Mouse (Mus musculus) hindbrain, postnatal 0 days (tissue): Measurements from ENCODE around the gene Mrpl34. TPM values are rescaled to one million over a fixed set of nuclear protein-coding genes. Genes with fewer than 3 reads are reported as not detected.

Experiments used
- ATAC-seq: fragments of 200-750 bp; cut with Nextera tagmentation; 2 replicates; pipeline ENCODE4 v1.8.0; 2017; ENCODE audit warnings: mild to moderate bottlenecking, moderate TSS enrichment, moderate library complexity
- DNase-seq: peaks from one replicate; pipeline ENCODE4 v3.0.0-alpha.2; 2015; ENCODE audit warnings: low spot score
- H3K27ac ChIP-seq: fragments of 300-500 bp; sonication (generic); 2 replicates; pipeline ENCODE4 v1.5.1; 2014; ENCODE audit warnings: mild to moderate bottlenecking
- H3K27me3 ChIP-seq: fragments of 300-500 bp; sonication (generic); 2 replicates; pipeline ENCODE4 v1.6.1; 2014; ENCODE audit warnings: low read length, mixed read lengths; ENCODE audit not compliant: insufficient read depth
- H3K36me3 ChIP-seq: fragments of 300-500 bp; sonication (generic); 2 replicates; pipeline ENCODE4 v1.6.1; 2014; ENCODE audit warnings: low read length, mixed read lengths; ENCODE audit not compliant: insufficient read depth
- H3K4me1 ChIP-seq: fragments of 300-500 bp; sonication (generic); 2 replicates; pipeline ENCODE4 v1.6.1; 2014; ENCODE audit warnings: antibody characterized with exemption, low read length, mixed read lengths; ENCODE audit not compliant: insufficient read depth
- H3K4me2 ChIP-seq: fragments of 300-500 bp; sonication (generic); 2 replicates; pipeline ENCODE4 v1.6.1; 2014; ENCODE audit warnings: low read depth, mild to moderate bottlenecking, low read length, moderate library complexity, mixed read lengths
- H3K4me3 ChIP-seq: fragments of 300-500 bp; sonication (generic); 2 replicates; pipeline ENCODE4 v1.5.1; 2014; ENCODE audit warnings: low read length
- H3K9ac ChIP-seq: fragments of 300-500 bp; sonication (generic); replicated peaks from 2 replicates; pipeline ENCODE4 v1.6.1; 2014; ENCODE audit warnings: mild to moderate bottlenecking, low read length, moderate library complexity, mixed read lengths
- H3K9me3 ChIP-seq: fragments of 300-500 bp; sonication (generic); 2 replicates; pipeline ENCODE4 v1.6.1; 2016; ENCODE audit warnings: low read length, mixed read lengths
- CTCF ChIP-seq: IDR thresholded peaks from 2 replicates; pipeline ENCODE4 v1.5.1; 2016; ENCODE audit warnings: antibody characterized with exemption, control low read depth, low read depth
- WGBS: fragments of 180-500 bp; shearing (Covaris S2); extraction: QIAGEN DNeasy Blood & Tissue Kit; methylation state at CpG from one replicate; pipeline ENCODE4 v1.1.7; 2014; 5-methylcytosine and 5-hydroxymethylcytosine counted together
- polyA plus RNA-seq: library from polyadenylated mRNA; unstranded; fragments of >200 nt; fragmentation: Nextera tagmentation; extraction: Ambion mirVana; gene quantifications from 2 replicates; pipeline ENCODE4 v1.2.1, GENCODE M21; 2015
- total RNA-seq: library from RNA; depleted of rRNA; stranded (reverse); fragments of >200 nt; gene quantifications from 2 replicates; pipeline ENCODE4 v1.2.3, GENCODE M21; 2014

The Mrpl34 gene
- total and polyA plus RNA-seq, 2 experiments from 2014 or later: 127 to 155 TPM

- Histone ChIP-seq H3K27ac (peak overlapping the region; percentile 69; the same call in 1 of the 2 replicates), H3K36me3 (peaks cover 13% of the 10 kb centered on the region; the same call in 1 of the 2 replicates), H3K4me2 (peak overlapping the region; percentile 92), H3K9ac (peak overlapping the region; percentile 69), H3K27me3 (no peaks in the 10 kb centered on the region), H3K4me3 (peak overlapping the region; percentile 67), H3K4me1 (peaks cover 12% of the 10 kb centered on the region), H3K9me3 (no peaks in the 10 kb centered on the region)
- DNase-seq (peak; percentile 96), ATAC-seq (peak; percentile 88)
- peak; percentile 38 for TF ChIP-seq CTCF
- 0% methylated on average over 22 of the region's 22 CpGs for whole genome bisulfite sequencing
Observed at GRCm38 (mm10) chr8:71488454-71488853, 23.7 kb downstream of the Mrpl34 start.

- peak; percentile 83 for TF ChIP-seq CTCF
- H3K36me3 ChIP-seq: peaks cover 19% of the 10 kb centered on the region; the same call in 1 of the 2 replicates
- no peaks in the 10 kb centered on the region for H3K9me3 ChIP-seq
- H3K4me1 ChIP-seq: no peaks in the 10 kb centered on the region
- peak; percentile 81 for ATAC-seq
- H3K4me2 ChIP-seq: peak overlapping the region; percentile 22; the same call in 1 of the 2 replicates
- no peak overlapping the region for H3K27ac ChIP-seq
- WGBS: 16% methylated on average over 16 of the region's 16 CpGs
- peak; percentile 92 for DNase-seq
- H3K4me3 ChIP-seq: no peak overlapping the region; the same call in 1 of the 2 replicates
- H3K27me3 ChIP-seq: no peaks in the 10 kb centered on the region
- no peak overlapping the region for H3K9ac ChIP-seq
Observed at GRCm38 (mm10) chr8:71495039-71495438, 30.3 kb downstream of the Mrpl34 start.

- Histone ChIP-seq H3K9ac (no peak overlapping the region), H3K4me2 (no peak overlapping the region), H3K4me1 (no peaks in the 10 kb centered on the region), H3K36me3 (peaks cover 19% of the 10 kb centered on the region; the same call in 1 of the 2 replicates), H3K4me3 (no peak overlapping the region), H3K27me3 (no peaks in the 10 kb centered on the region), H3K27ac (peak overlapping the region; percentile 38), H3K9me3 (no peaks in the 10 kb centered on the region)
- WGBS: 86% methylated on average over 5 of the region's 5 CpGs
- DNase-seq (no peak), ATAC-seq (no peak)
- no peak for TF ChIP-seq CTCF
Observed at GRCm38 (mm10) chr8:71495811-71496210, 31.1 kb downstream of the Mrpl34 start.

- no peak for ATAC-seq
- H3K9me3 ChIP-seq: no peaks in the 10 kb centered on the region
- peak; percentile 39 for DNase-seq
- H3K27me3 ChIP-seq: no peaks in the 10 kb centered on the region
- no peak for TF ChIP-seq CTCF
- H3K4me2 ChIP-seq: no peak overlapping the region
- H3K9ac ChIP-seq: no peak overlapping the region
- 31% methylated on average over 11 of the region's 11 CpGs for WGBS
- no peaks in the 10 kb centered on the region for H3K4me1 ChIP-seq
- peaks cover 19% of the 10 kb centered on the region; the same call in 1 of the 2 replicates for H3K36me3 ChIP-seq
- H3K4me3 ChIP-seq: no peak overlapping the region
- peak overlapping the region; percentile 4; the same call in 1 of the 2 replicates for H3K27ac ChIP-seq
Observed at GRCm38 (mm10) chr8:71496481-71496880, 31.7 kb downstream of the Mrpl34 start.

- H3K9me3 ChIP-seq: no peaks in the 10 kb centered on the region
- DNase-seq (no peak), ATAC-seq (no peak)
- peak overlapping the region; percentile 4; the same call in 1 of the 2 replicates for H3K27ac ChIP-seq
- H3K27me3 ChIP-seq: no peaks in the 10 kb centered on the region
- H3K36me3 ChIP-seq: peaks cover 14% of the 10 kb centered on the region; the same call in 1 of the 2 replicates
- H3K9ac ChIP-seq: no peak overlapping the region
- H3K4me2 ChIP-seq: no peak overlapping the region
- no peaks in the 10 kb centered on the region for H3K4me1 ChIP-seq
- no peak overlapping the region for H3K4me3 ChIP-seq
- WGBS: 93% methylated on average over 1 of the region's 1 CpGs
- no peak for TF ChIP-seq CTCF
Observed at GRCm38 (mm10) chr8:71497077-71497645, 32.4 kb downstream of the Mrpl34 start.

GRCm38 (mm10) chr8:71497881-71498501 is 33.2 kb downstream of the Mrpl34 start:
- Histone ChIP-seq H3K36me3 (0 out of 2 replicates have a peak, but pooled peaks cover 6% of the 10 kb centered on the region), H3K9me3 (no peaks in the 10 kb centered on the region), H3K27me3 (no peaks in the 10 kb centered on the region), H3K4me3 (no peak overlapping the region), H3K4me1 (no peaks in the 10 kb centered on the region), H3K4me2 (no peak overlapping the region), H3K9ac (no peak overlapping the region), H3K27ac (no peak overlapping the region)
- ATAC-seq (no peak), DNase-seq (no peak)
- TF ChIP-seq CTCF: no peak
- 39% methylated on average over 15 of the region's 15 CpGs for WGBS
